In the genomic region with DNA sequence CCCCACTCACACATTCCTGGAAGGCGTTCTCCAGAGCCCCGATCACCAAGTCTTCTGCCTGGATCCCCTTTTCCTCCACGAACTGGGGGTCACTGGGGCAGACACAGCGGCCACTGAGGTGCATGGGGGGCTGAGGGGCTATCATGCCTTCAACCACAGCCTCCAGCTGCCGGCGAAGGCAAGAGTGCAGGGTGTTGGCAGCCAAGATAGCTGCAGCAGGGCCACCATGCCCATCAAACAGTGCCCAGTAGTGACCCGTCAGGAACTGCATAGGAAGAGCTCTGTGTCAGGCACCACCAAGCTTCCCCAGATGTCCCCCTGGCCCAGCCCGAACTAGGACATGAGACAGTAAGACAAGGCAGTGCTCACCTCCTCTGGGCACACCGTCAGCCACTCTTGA, we compare ENCODE assay signal across 11 mouse cellular contexts. TPM values are rescaled to one million over a fixed set of nuclear protein-coding genes. Genes with fewer than 3 reads are reported as not detected.
A peak's percentile ranks its signal among the peaks of the same experiment; 100 is the strongest.
DNase-seq lines count a peak whose midpoint lies in the region; ATAC-seq and TF ChIP-seq lines count a peak whose summit lies in the region.
"Had no signal": no experiment of that assay in that cellular context is flagged by ENCODE, and none has a peak within 500 bp of the region (broad histone marks: within the 10 kb centered on the region; RNA-seq: fewer than 3 reads in every experiment).

No protein-coding gene starts in this region.

- peaks cover 41% of the 10 kb centered on the region for H3K4me1 ChIP-seq in hindbrain, embryonic 10.5 days (replicated peaks)
- H3K4me1 ChIP-seq in hindbrain, postnatal 0 days (ENCODE audit: insufficient read depth, low read length), result no peaks in the 10 kb centered on the region
- H3K4me1 ChIP-seq in neural tube, embryonic 12.5 days, result peaks cover 22% of the 10 kb centered on the region
- H3K4me1 ChIP-seq in limb, embryonic 12.5 days (replicated peaks), result peaks cover 28% of the 10 kb centered on the region
- H3K4me1 ChIP-seq in stomach, postnatal 0 days (replicated peaks; ENCODE audit: control insufficient read depth, insufficient read depth), result no peaks in the 10 kb centered on the region

- H3K4me3 ChIP-seq in hindbrain, embryonic 10.5 days, result peak overlapping the region; percentile 68; the same call in 1 of the 2 replicates
- no peak overlapping the region for H3K4me3 ChIP-seq in hindbrain, postnatal 0 days (ENCODE audit: low read length)
- no peak overlapping the region for H3K4me3 ChIP-seq in neural tube, embryonic 12.5 days
- peak overlapping the region; percentile 73 for H3K4me3 ChIP-seq in limb, embryonic 12.5 days (replicated peaks)
- H3K4me3 ChIP-seq in stomach, postnatal 0 days (ENCODE audit: low read depth, low read length), result no peak overlapping the region

- no peaks in the 10 kb centered on the region for H3K9me3 ChIP-seq in hindbrain, embryonic 10.5 days
- no peaks in the 10 kb centered on the region for H3K9me3 ChIP-seq in hindbrain, postnatal 0 days (ENCODE audit: low read length)
- no peaks in the 10 kb centered on the region for H3K9me3 ChIP-seq in neural tube, embryonic 12.5 days
- no peaks in the 10 kb centered on the region for H3K9me3 ChIP-seq in limb, embryonic 12.5 days
- H3K9me3 ChIP-seq in stomach, postnatal 0 days (ENCODE audit: control insufficient read depth, low read length), result no peaks in the 10 kb centered on the region

- H3K9ac ChIP-seq in hindbrain, postnatal 0 days (replicated peaks; ENCODE audit: low read length), result no peak overlapping the region
- no peak overlapping the region for H3K9ac ChIP-seq in neural tube, embryonic 12.5 days
- peak overlapping the region; percentile 37; the same call in 1 of the 2 replicates for H3K9ac ChIP-seq in limb, embryonic 12.5 days (replicated peaks)
- H3K9ac ChIP-seq in stomach, postnatal 0 days (ENCODE audit: low read length), result 0 out of 2 replicates have a peak overlapping the region, but pooled peaks have one; percentile 13

- H3K36me3 ChIP-seq in hindbrain, embryonic 10.5 days, result peaks cover 37% of the 10 kb centered on the region
- H3K36me3 ChIP-seq in hindbrain, postnatal 0 days (ENCODE audit: insufficient read depth, low read length), result no peaks in the 10 kb centered on the region; the same call in 1 of the 2 replicates
- H3K36me3 ChIP-seq in neural tube, embryonic 12.5 days, result peaks cover 12% of the 10 kb centered on the region; the same call in 1 of the 2 replicates
- peaks cover 38% of the 10 kb centered on the region for H3K36me3 ChIP-seq in limb, embryonic 12.5 days
- no peaks in the 10 kb centered on the region for H3K36me3 ChIP-seq in stomach, postnatal 0 days (ENCODE audit: control insufficient read depth, insufficient read depth, low read length)

- no peak for ATAC-seq in hindbrain, postnatal 0 days
- ATAC-seq in neural tube, embryonic 12.5 days (ENCODE audit: low FRiP score, low read depth), result no peak
- ATAC-seq in limb, embryonic 12.5 days (ENCODE audit: insufficient number of reproducible peaks, insufficient read depth, low FRiP score, low TSS enrichment, low read depth), result no peak
- no peak for ATAC-seq in stomach, postnatal 0 days (ENCODE audit: low FRiP score, low TSS enrichment)
- no peak for ATAC-seq in erythroid progenitor cell, adult 5-6 weeks (replicated peaks; ENCODE audit: low FRiP score, poor library complexity, severe bottlenecking)

- DNase-seq in hindbrain, embryonic 10.5 days (ENCODE audit: low spot score), result no peak
- no peak for DNase-seq in hindbrain, postnatal 0 days (ENCODE audit: low spot score)
- DNase-seq in neural tube, embryonic 10.5 days (ENCODE audit: extremely low spot score, low spot score), result no peak
- DNase-seq in stomach, postnatal 0 days (ENCODE audit: low spot score), result no peak
- DNase-seq: cerebellum, adult 2 months; heart, postnatal 4 days; kidney, adult 9 months; thymus, postnatal 25 days had no signal

- TF ChIP-seq EP300 in stomach, postnatal 0 days (optimal IDR thresholded peaks at IDR 0.05), result no peak

- WGBS in hindbrain, embryonic 10.5 days, result 89% methylated on average over 9 of the region's 9 CpGs
- 88% methylated on average over 9 of the region's 9 CpGs for WGBS in hindbrain, postnatal 0 days
- 89% methylated on average over 9 of the region's 9 CpGs for WGBS in neural tube, embryonic 12.5 days
- 89% methylated on average over 9 of the region's 9 CpGs for WGBS in limb, embryonic 12.5 days
- 89% methylated on average over 9 of the region's 9 CpGs for WGBS in stomach, postnatal 0 days

- H3K27me3 ChIP-seq in hindbrain, embryonic 10.5 days (ENCODE audit: insufficient read depth, poor library complexity, severe bottlenecking), result peaks cover 14% of the 10 kb centered on the region
- H3K27me3 ChIP-seq in hindbrain, postnatal 0 days (ENCODE audit: insufficient read depth, low read length), result no peaks in the 10 kb centered on the region
- H3K27me3 ChIP-seq in neural tube, embryonic 12.5 days (replicated peaks), result no peaks in the 10 kb centered on the region
- H3K27me3 ChIP-seq in limb, embryonic 12.5 days, result no peaks in the 10 kb centered on the region
- no peaks in the 10 kb centered on the region for H3K27me3 ChIP-seq in stomach, postnatal 0 days (ENCODE audit: control insufficient read depth, insufficient read depth, low read length)

- H3K4me2 ChIP-seq in hindbrain, postnatal 0 days (ENCODE audit: low read depth, low read length), result no peak overlapping the region
- H3K4me2 ChIP-seq in neural tube, embryonic 12.5 days (replicated peaks), result peak overlapping the region; percentile 82
- H3K4me2 ChIP-seq in limb, embryonic 12.5 days, result peak overlapping the region; percentile 67
- no peak overlapping the region for H3K4me2 ChIP-seq in stomach, postnatal 0 days (replicated peaks; ENCODE audit: low read depth)

- H3K27ac ChIP-seq in hindbrain, embryonic 10.5 days, result no peak overlapping the region
- H3K27ac ChIP-seq in hindbrain, postnatal 0 days, result no peak overlapping the region
- H3K27ac ChIP-seq in neural tube, embryonic 12.5 days, result no peak overlapping the region
- H3K27ac ChIP-seq in limb, embryonic 12.5 days, result no peak overlapping the region
- H3K27ac ChIP-seq in stomach, postnatal 0 days (replicated peaks), result no peak overlapping the region

- no peak for TF ChIP-seq CTCF in hindbrain, postnatal 0 days (IDR thresholded peaks at IDR 0.05; ENCODE audit: low read depth)
- no peak for TF ChIP-seq CTCF in stomach, postnatal 0 days (IDR thresholded peaks at IDR 0.05; ENCODE audit: low read depth)

RNA-seq across cellular contexts. Expression of a gene that starts 1.8 kb away (rescaled TPM):
- 47.3 and 48.6 TPM in 2 replicates for polyA plus RNA-seq in hindbrain, embryonic 10.5 days (2016; fragmentation: Nextera tagmentation; extraction: Ambion mirVana)
- 19.0 and 23.3 TPM in 2 replicates for total RNA-seq in hindbrain, postnatal 0 days (2014; rRNA removed)
- 18.5 and 21.2 TPM in 2 replicates for polyA plus RNA-seq in hindbrain, postnatal 0 days (2015; fragmentation: Nextera tagmentation; extraction: Ambion mirVana)
- polyA plus RNA-seq in neural tube, embryonic 12.5 days (2016; fragmentation: Nextera tagmentation; extraction: Ambion mirVana), result 32.1 and 32.9 TPM in 2 replicates
- 60.4 and 60.7 TPM in 2 replicates for polyA plus RNA-seq in limb, embryonic 12.5 days (2016; fragmentation: Nextera tagmentation; extraction: Ambion mirVana)
- polyA plus RNA-seq in stomach, postnatal 0 days (2015; fragmentation: Nextera tagmentation; extraction: Ambion mirVana), result 15.2 and 16.5 TPM in 2 replicates
- total RNA-seq in erythroid progenitor cell, adult 5-6 weeks (2015; ENCODE audit: low replicate concordance), result 9.4 and 25.6 TPM in 2 replicates
- 6.1 and 10.3 TPM in 2 replicates for total RNA-seq in erythroid progenitor cell, adult 5-6 weeks (2017; ENCODE audit: low replicate concordance)

RNA-seq across cellular contexts. Expression of a gene that starts 5.2 kb away (rescaled TPM):
- polyA plus RNA-seq in hindbrain, embryonic 10.5 days (2016; fragmentation: Nextera tagmentation; extraction: Ambion mirVana), result 65.9 and 71.3 TPM in 2 replicates
- 57.4 and 72.6 TPM in 2 replicates for total RNA-seq in hindbrain, postnatal 0 days (2014; rRNA removed)
- 42.0 and 43.9 TPM in 2 replicates for polyA plus RNA-seq in hindbrain, postnatal 0 days (2015; fragmentation: Nextera tagmentation; extraction: Ambion mirVana)
- 60.9 and 61.6 TPM in 2 replicates for polyA plus RNA-seq in neural tube, embryonic 12.5 days (2016; fragmentation: Nextera tagmentation; extraction: Ambion mirVana)
- polyA plus RNA-seq in limb, embryonic 12.5 days (2016; fragmentation: Nextera tagmentation; extraction: Ambion mirVana), result 62.1 and 69.8 TPM in 2 replicates
- polyA plus RNA-seq in stomach, postnatal 0 days (2015; fragmentation: Nextera tagmentation; extraction: Ambion mirVana), result 27.1 and 27.7 TPM in 2 replicates
- total RNA-seq in erythroid progenitor cell, adult 5-6 weeks (2015; ENCODE audit: low replicate concordance), result 11.2 and 14.7 TPM in 2 replicates
- 1.8 and 17.5 TPM in 2 replicates for total RNA-seq in erythroid progenitor cell, adult 5-6 weeks (2017; ENCODE audit: low replicate concordance)

RNA-seq across cellular contexts. Expression of a gene that starts 24.7 kb away (rescaled TPM):
- polyA plus RNA-seq in hindbrain, embryonic 10.5 days (2016; fragmentation: Nextera tagmentation; extraction: Ambion mirVana), result not detected in 2 replicates
- 0.36 and 0.37 TPM in 2 replicates for total RNA-seq in hindbrain, postnatal 0 days (2014; rRNA removed)
- 0.09 and 0.11 TPM in 2 replicates for polyA plus RNA-seq in hindbrain, postnatal 0 days (2015; fragmentation: Nextera tagmentation; extraction: Ambion mirVana)
- 0.05 TPM in 1 of 2 replicates, not detected in the other for polyA plus RNA-seq in neural tube, embryonic 12.5 days (2016; fragmentation: Nextera tagmentation; extraction: Ambion mirVana)
- not detected in 2 replicates for polyA plus RNA-seq in limb, embryonic 12.5 days (2016; fragmentation: Nextera tagmentation; extraction: Ambion mirVana)
- 0.05 and 0.07 TPM in 2 replicates for polyA plus RNA-seq in stomach, postnatal 0 days (2015; fragmentation: Nextera tagmentation; extraction: Ambion mirVana)
- total RNA-seq in erythroid progenitor cell, adult 5-6 weeks (2015; ENCODE audit: low replicate concordance), result 0.72 and 5.0 TPM in 2 replicates
- total RNA-seq in erythroid progenitor cell, adult 5-6 weeks (2017; ENCODE audit: low replicate concordance), result 0.64 TPM in 1 of 2 replicates, not detected in the other

RNA-seq across cellular contexts. Expression of a gene that starts 27.0 kb away (rescaled TPM):
- 25.8 and 29.9 TPM in 2 replicates for polyA plus RNA-seq in hindbrain, embryonic 10.5 days (2016; fragmentation: Nextera tagmentation; extraction: Ambion mirVana)
- 240 and 243 TPM in 2 replicates for total RNA-seq in hindbrain, postnatal 0 days (2014; rRNA removed)
- polyA plus RNA-seq in hindbrain, postnatal 0 days (2015; fragmentation: Nextera tagmentation; extraction: Ambion mirVana), result 29.1 and 32.6 TPM in 2 replicates
- polyA plus RNA-seq in neural tube, embryonic 12.5 days (2016; fragmentation: Nextera tagmentation; extraction: Ambion mirVana), result 27.6 and 28.9 TPM in 2 replicates
- 30.1 and 31.3 TPM in 2 replicates for polyA plus RNA-seq in limb, embryonic 12.5 days (2016; fragmentation: Nextera tagmentation; extraction: Ambion mirVana)
- 9.1 and 10.3 TPM in 2 replicates for polyA plus RNA-seq in stomach, postnatal 0 days (2015; fragmentation: Nextera tagmentation; extraction: Ambion mirVana)
- 18.0 and 26.0 TPM in 2 replicates for total RNA-seq in erythroid progenitor cell, adult 5-6 weeks (2015; ENCODE audit: low replicate concordance)
- 25.9 and 31.7 TPM in 2 replicates for total RNA-seq in erythroid progenitor cell, adult 5-6 weeks (2017; ENCODE audit: low replicate concordance)

RNA-seq across cellular contexts. Expression of a gene that starts 39.8 kb away (rescaled TPM):
- polyA plus RNA-seq in hindbrain, embryonic 10.5 days (2016; fragmentation: Nextera tagmentation; extraction: Ambion mirVana), result 2.9 and 4.5 TPM in 2 replicates
- total RNA-seq in hindbrain, postnatal 0 days (2014; rRNA removed), result 1.3 and 1.8 TPM in 2 replicates
- 1.2 and 1.7 TPM in 2 replicates for polyA plus RNA-seq in hindbrain, postnatal 0 days (2015; fragmentation: Nextera tagmentation; extraction: Ambion mirVana)
- 5.4 and 6.2 TPM in 2 replicates for polyA plus RNA-seq in neural tube, embryonic 12.5 days (2016; fragmentation: Nextera tagmentation; extraction: Ambion mirVana)
- 2.8 and 3.1 TPM in 2 replicates for polyA plus RNA-seq in limb, embryonic 12.5 days (2016; fragmentation: Nextera tagmentation; extraction: Ambion mirVana)
- polyA plus RNA-seq in stomach, postnatal 0 days (2015; fragmentation: Nextera tagmentation; extraction: Ambion mirVana), result 0.70 and 0.75 TPM in 2 replicates
- total RNA-seq in erythroid progenitor cell, adult 5-6 weeks (2015; ENCODE audit: low replicate concordance), result 0.84 TPM in 1 of 2 replicates, not detected in the other
- total RNA-seq in erythroid progenitor cell, adult 5-6 weeks (2017; ENCODE audit: low replicate concordance), result 0.51 TPM in 1 of 2 replicates, not detected in the other

Comparison
In these comparisons a context has a peak if more than half of its experiments do, and no peak if none do; other contexts are left out.
1. H3K4me3 ChIP-seq: peak in hindbrain, embryonic 10.5 days (single experiment) and limb, embryonic 12.5 days (single experiment); none in hindbrain, postnatal 0 days (single experiment), neural tube, embryonic 12.5 days (single experiment) and stomach, postnatal 0 days (single experiment).
2. H3K4me2 ChIP-seq: peak in neural tube, embryonic 12.5 days (single experiment) and limb, embryonic 12.5 days (single experiment); none in hindbrain, postnatal 0 days (single experiment) and stomach, postnatal 0 days (single experiment).
3. H3K9ac ChIP-seq: peak in limb, embryonic 12.5 days (single experiment) and stomach, postnatal 0 days (single experiment); none in hindbrain, postnatal 0 days (single experiment) and neural tube, embryonic 12.5 days (single experiment).